Mouse (Mus musculus): Measurements from ENCODE around the gene Lrp5. TPM values are rescaled to one million over a fixed set of nuclear protein-coding genes. Genes with fewer than 3 reads are reported as not detected.

Lrp5 gene
- polyA plus RNA-seq, 1 experiment from 2014 or later, result 3.1 TPM

- no peaks in the 10 kb centered on the region for H3K4me1 ChIP-seq (replicated peaks)
- 45% methylated on average over 1 of the region's 1 CpGs for WGBS
Observed at GRCm38 (mm10) chr19:3586540-3586939, 99.8 kb downstream of the Lrp5 start.

GRCm38 (mm10) chr19:3586026-3586425, 100.3 kb downstream of the Lrp5 start:
- no peak overlapping the region for H3K4me3 ChIP-seq
- no peaks in the 10 kb centered on the region for H3K4me1 ChIP-seq (replicated peaks)
- no peak for DNase-seq (ENCODE audit: low spot score)
- no peaks in the 10 kb centered on the region for H3K27me3 ChIP-seq (ENCODE audit: insufficient read depth, poor library complexity, severe bottlenecking)
- H3K27ac ChIP-seq, result no peak overlapping the region
- H3K36me3 ChIP-seq, result peaks cover 68% of the 10 kb centered on the region
- no peaks in the 10 kb centered on the region for H3K9me3 ChIP-seq
- 92% methylated on average over 9 of the region's 9 CpGs for WGBS

More at GRCm38 (mm10) chr19:3586540-3586939, 99.8 kb downstream of the Lrp5 start:
- H3K36me3 ChIP-seq, result peaks cover 73% of the 10 kb centered on the region
- peak; percentile 69 for DNase-seq (ENCODE audit: low spot score)
- H3K27ac ChIP-seq, result no peak overlapping the region
- no peak overlapping the region for H3K4me3 ChIP-seq
- no peaks in the 10 kb centered on the region for H3K27me3 ChIP-seq (ENCODE audit: insufficient read depth, poor library complexity, severe bottlenecking)
- no peaks in the 10 kb centered on the region for H3K9me3 ChIP-seq

GRCm38 (mm10) chr19:3581326-3581725, 105.0 kb downstream of the Lrp5 start:
- peaks cover 31% of the 10 kb centered on the region for H3K36me3 ChIP-seq
- H3K9me3 ChIP-seq, result no peaks in the 10 kb centered on the region
- DNase-seq (ENCODE audit: low spot score), result peak; percentile 54
- 28% methylated on average over 7 of the region's 7 CpGs for WGBS
- no peaks in the 10 kb centered on the region for H3K27me3 ChIP-seq (ENCODE audit: insufficient read depth, poor library complexity, severe bottlenecking)
- H3K27ac ChIP-seq, result no peak overlapping the region
- H3K4me1 ChIP-seq (replicated peaks), result peaks cover 9% of the 10 kb centered on the region
- H3K4me3 ChIP-seq, result no peak overlapping the region

- Histone ChIP-seq H3K36me3 (no peaks in the 10 kb centered on the region), H3K4me3 (no peak overlapping the region), H3K27ac (no peak overlapping the region), H3K9me3 (no peaks in the 10 kb centered on the region), H3K27me3 (ENCODE audit: insufficient read depth, poor library complexity, severe bottlenecking) (no peaks in the 10 kb centered on the region), H3K4me1 (replicated peaks) (peaks cover 28% of the 10 kb centered on the region)
- DNase-seq (ENCODE audit: low spot score), result no peak
Observed at GRCm38 (mm10) chr19:3577911-3578290, 108.5 kb downstream of the Lrp5 start.

GRCm38 (mm10) chr19:3577265-3577910, 109.0 kb downstream of the Lrp5 start:
- Histone ChIP-seq H3K27me3 (ENCODE audit: insufficient read depth, poor library complexity, severe bottlenecking) (no peaks in the 10 kb centered on the region), H3K4me3 (no peak overlapping the region), H3K9me3 (no peaks in the 10 kb centered on the region), H3K4me1 (replicated peaks) (peaks cover 28% of the 10 kb centered on the region), H3K36me3 (peaks cover 4% of the 10 kb centered on the region), H3K27ac (peak overlapping the region; percentile 99; the same call in 1 of the 2 replicates)
- 87% methylated on average over 4 of the region's 4 CpGs for WGBS
- no peak for DNase-seq (ENCODE audit: low spot score)

- WGBS, result 73% methylated on average over 5 of the region's 5 CpGs
- H3K4me1 ChIP-seq (replicated peaks), result peaks cover 28% of the 10 kb centered on the region
- peaks cover 8% of the 10 kb centered on the region for H3K36me3 ChIP-seq
- H3K4me3 ChIP-seq, result peak overlapping the region; percentile 91
- no peak for DNase-seq (ENCODE audit: low spot score)
- H3K9me3 ChIP-seq, result no peaks in the 10 kb centered on the region
- no peaks in the 10 kb centered on the region for H3K27me3 ChIP-seq (ENCODE audit: insufficient read depth, poor library complexity, severe bottlenecking)
- H3K27ac ChIP-seq, result peak overlapping the region; percentile 99
Observed at GRCm38 (mm10) chr19:3576451-3577264, 109.7 kb downstream of the Lrp5 start.

- under 1% methylated on average over 51 of the region's 51 CpGs for WGBS
Observed at GRCm38 (mm10) chr19:3575632-3576384, 110.6 kb downstream of the Lrp5 start, which contains the start of gene Ppp6r3. Ppp6r3 (minus strand) TSS chr19:3575749.

GRCm38 (mm10) chr19:3575276-3575631, 111.1 kb downstream of the Lrp5 start:
- H3K27me3 ChIP-seq (ENCODE audit: insufficient read depth, poor library complexity, severe bottlenecking), result no peaks in the 10 kb centered on the region
- peaks cover 10% of the 10 kb centered on the region for H3K36me3 ChIP-seq
- H3K27ac ChIP-seq, result peak overlapping the region; percentile 99
- DNase-seq (ENCODE audit: low spot score), result no peak
- H3K9me3 ChIP-seq, result no peaks in the 10 kb centered on the region
- under 1% methylated on average over 49 of the region's 50 CpGs for WGBS
- H3K4me1 ChIP-seq (replicated peaks), result peaks cover 28% of the 10 kb centered on the region
- H3K4me3 ChIP-seq, result peak overlapping the region; percentile 91

More at GRCm38 (mm10) chr19:3575632-3576384, 110.6 kb downstream of the Lrp5 start, which contains the start of gene Ppp6r3:
- no peaks in the 10 kb centered on the region for H3K27me3 ChIP-seq (ENCODE audit: insufficient read depth, poor library complexity, severe bottlenecking)
- peaks cover 28% of the 10 kb centered on the region for H3K4me1 ChIP-seq (replicated peaks)
- peak; percentile 98 for DNase-seq (ENCODE audit: low spot score)
- peaks cover 8% of the 10 kb centered on the region for H3K36me3 ChIP-seq
- H3K27ac ChIP-seq, result peak within 1 kb of the TSS; percentile 99
- peak within 1 kb of the TSS; percentile 91 for H3K4me3 ChIP-seq
- H3K9me3 ChIP-seq, result no peaks in the 10 kb centered on the region

GRCm38 (mm10) chr19:3574593-3575094, 111.7 kb downstream of the Lrp5 start:
- Histone ChIP-seq H3K27me3 (ENCODE audit: insufficient read depth, poor library complexity, severe bottlenecking) (no peaks in the 10 kb centered on the region), H3K9me3 (no peaks in the 10 kb centered on the region), H3K36me3 (peaks cover 13% of the 10 kb centered on the region), H3K4me3 (peak overlapping the region; percentile 91), H3K27ac (peak overlapping the region; percentile 99), H3K4me1 (replicated peaks) (peaks cover 28% of the 10 kb centered on the region)
- 5% methylated on average over 9 of the region's 9 CpGs for WGBS
- DNase-seq (ENCODE audit: low spot score), result no peak

- Histone ChIP-seq H3K4me3 (no peak overlapping the region), H3K36me3 (peaks cover 69% of the 10 kb centered on the region), H3K9me3 (peaks cover 26% of the 10 kb centered on the region), H3K27me3 (ENCODE audit: insufficient read depth, poor library complexity, severe bottlenecking) (no peaks in the 10 kb centered on the region), H3K27ac (no peak overlapping the region), H3K4me1 (replicated peaks) (no peaks in the 10 kb centered on the region)
- 94% methylated on average over 3 of the region's 3 CpGs for WGBS
- no peak for DNase-seq (ENCODE audit: low spot score)
Observed at GRCm38 (mm10) chr19:3564309-3564708, 122.1 kb downstream of the Lrp5 start.

- H3K4me1 ChIP-seq (replicated peaks), result no peaks in the 10 kb centered on the region
- DNase-seq (ENCODE audit: low spot score), result no peak
- H3K9me3 ChIP-seq, result peaks cover 35% of the 10 kb centered on the region
- no peaks in the 10 kb centered on the region for H3K27me3 ChIP-seq (ENCODE audit: insufficient read depth, poor library complexity, severe bottlenecking)
- no peak overlapping the region for H3K27ac ChIP-seq
- WGBS, result 93% methylated on average over 6 of the region's 6 CpGs
- H3K36me3 ChIP-seq, result peaks cover 73% of the 10 kb centered on the region
- no peak overlapping the region for H3K4me3 ChIP-seq
Observed at GRCm38 (mm10) chr19:3562752-3563151, 123.6 kb downstream of the Lrp5 start.

- Histone ChIP-seq H3K27ac (no peak overlapping the region), H3K27me3 (ENCODE audit: insufficient read depth, poor library complexity, severe bottlenecking) (no peaks in the 10 kb centered on the region), H3K4me1 (replicated peaks) (no peaks in the 10 kb centered on the region), H3K4me3 (no peak overlapping the region), H3K36me3 (peaks cover 72% of the 10 kb centered on the region), H3K9me3 (peaks cover 35% of the 10 kb centered on the region)
- DNase-seq (ENCODE audit: low spot score), result no peak
- WGBS, result 96% methylated on average over 2 of the region's 2 CpGs
Observed at GRCm38 (mm10) chr19:3562298-3562697, 124.1 kb downstream of the Lrp5 start.
